Mouse (Mus musculus) bone marrow macrophage, adult 2 months (primary cell): ENCODE data around the gene Fosb. TPM values are rescaled to one million over a fixed set of nuclear protein-coding genes. Genes with fewer than 3 reads are reported as not detected.

Source experiments
- H3K27ac ChIP-seq: 2 replicates; pipeline ENCODE4 v1.5.1; 2012; ENCODE audit warnings: low read depth, low read length; ENCODE audit not compliant: insufficient read depth
- H3K4me1 ChIP-seq: 2 replicates; pipeline ENCODE4 v1.6.1; 2012; ENCODE audit warnings: low read length; ENCODE audit not compliant: control insufficient read depth, insufficient read depth
- H3K4me3 ChIP-seq: 2 replicates; pipeline ENCODE4 v1.5.1; 2012; ENCODE audit warnings: mild to moderate bottlenecking, low read length, moderate library complexity; ENCODE audit not compliant: insufficient read depth
- CTCF ChIP-seq: IDR thresholded peaks from 2 replicates; pipeline ENCODE4 v1.5.1; 2012; ENCODE audit warnings: low read depth, mild to moderate bottlenecking, low read length, moderate library complexity
- POLR2A ChIP-seq: IDR thresholded peaks from 2 replicates; pipeline ENCODE4 v1.6.1; 2012; ENCODE audit warnings: mild to moderate bottlenecking, low read depth, low read length, borderline replicate concordance
- polyA plus RNA-seq: library from polyadenylated mRNA; stranded (reverse); fragments of >200 nt; gene quantifications from 2 replicates; pipeline ENCODE4 v1.2.4, GENCODE M21; 2012; ENCODE audit not compliant: missing spikeins, insufficient read depth, insufficient read length

The Fosb gene
- polyA plus RNA-seq, 1 experiment = 0.68 TPM

- Histone ChIP-seq H3K27ac (no peak overlapping the region), H3K4me3 (no peak overlapping the region), H3K4me1 (peaks cover 46% of the 10 kb centered on the region)
- TF ChIP-seq CTCF (no peak), POLR2A (no peak)
Observed at GRCm38 (mm10) chr7:19320637-19321036, 10.8 kb upstream of the Fosb start.

DNA sequence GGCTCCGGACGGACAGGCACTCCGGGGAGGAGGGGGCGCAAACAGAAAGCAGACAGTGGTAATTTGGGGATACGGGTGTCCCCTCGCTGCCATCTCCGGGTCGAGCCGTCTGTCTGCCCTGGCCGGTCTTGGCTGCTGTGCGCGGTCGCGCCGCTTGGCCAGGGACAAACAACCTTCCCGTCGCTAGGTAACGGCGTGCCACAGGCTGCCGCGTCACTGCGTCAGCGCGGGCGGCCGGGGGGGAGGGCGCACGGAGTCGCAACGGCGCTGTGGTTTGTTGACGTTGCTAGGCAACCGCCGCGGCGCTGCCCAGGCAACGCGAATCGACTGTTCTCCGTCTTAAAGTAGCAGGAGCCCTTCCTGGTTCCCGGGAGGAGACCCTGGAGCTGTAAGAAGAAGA lies 10.1 kb upstream of the Fosb start:
- Histone ChIP-seq H3K4me3 (peak overlapping the region; percentile 50), H3K27ac (no peak overlapping the region), H3K4me1 (peaks cover 49% of the 10 kb centered on the region)
- no peak for TF ChIP-seq CTCF
- TF ChIP-seq POLR2A = no peak

DNA sequence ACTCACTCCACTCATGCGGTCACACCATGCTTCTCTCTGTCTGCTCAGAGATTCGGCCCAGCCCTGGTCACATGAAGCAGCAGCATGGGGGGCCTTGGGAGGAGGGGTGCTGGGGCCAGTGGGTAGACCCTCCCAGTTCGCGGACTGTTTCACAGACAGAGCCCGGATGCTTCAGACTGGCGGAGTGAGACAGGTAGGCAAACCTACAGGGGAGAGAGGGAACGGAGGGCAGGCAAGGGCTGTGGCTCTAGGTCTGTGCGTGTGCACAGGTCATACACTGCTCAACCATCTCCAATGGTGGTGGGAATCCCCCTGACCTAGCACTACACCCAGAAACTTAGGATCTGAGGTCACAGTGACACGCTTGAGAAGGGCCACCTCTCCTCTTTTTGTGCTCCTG lies 9.6 kb upstream of the Fosb start:
- TF ChIP-seq CTCF (no peak), POLR2A (no peak)
- Histone ChIP-seq H3K27ac (no peak overlapping the region), H3K4me3 (peak overlapping the region; percentile 50), H3K4me1 (peaks cover 49% of the 10 kb centered on the region)

GRCm38 (mm10) chr7:19318676-19319075 lies 8.8 kb upstream of the Fosb start:
- Histone ChIP-seq H3K27ac (peak overlapping the region; percentile 71), H3K4me1 (peaks cover 49% of the 10 kb centered on the region), H3K4me3 (peak overlapping the region; percentile 34; the same call in 1 of the 2 replicates)
- TF ChIP-seq CTCF = no peak

DNA sequence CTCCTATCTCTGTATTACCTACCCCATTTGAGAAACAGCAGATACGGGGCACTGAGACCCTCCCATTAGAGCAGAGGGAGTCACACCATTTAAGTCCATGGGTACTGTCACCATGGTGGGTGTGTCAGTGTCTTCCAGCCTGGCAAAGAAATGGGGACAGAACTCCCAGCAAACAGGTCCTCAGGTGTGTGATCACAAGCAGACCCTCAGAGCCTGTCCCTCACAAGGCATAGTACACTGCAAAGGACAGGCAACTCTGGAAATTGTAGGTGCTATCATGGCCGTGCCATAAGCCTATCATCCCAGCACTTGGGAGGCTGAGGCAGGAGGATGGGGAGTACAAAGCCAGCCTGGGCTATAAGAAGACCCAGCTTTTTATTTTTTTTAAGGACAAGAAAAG lies 8.3 kb upstream of the Fosb start:
- Histone ChIP-seq H3K27ac (peak overlapping the region; percentile 71), H3K4me3 (peak overlapping the region; percentile 34; the same call in 1 of the 2 replicates), H3K4me1 (peaks cover 49% of the 10 kb centered on the region)
- TF ChIP-seq POLR2A = no peak

GRCm38 (mm10) chr7:19316451-19317161 lies 6.8 kb upstream of the Fosb start:
- Histone ChIP-seq H3K4me1 (peaks cover 48% of the 10 kb centered on the region), H3K27ac (peak overlapping the region; percentile 72), H3K4me3 (peak overlapping the region; percentile 24)
- TF ChIP-seq CTCF (no peak), POLR2A (no peak)

- Histone ChIP-seq H3K4me3 (no peak overlapping the region), H3K4me1 (peaks cover 35% of the 10 kb centered on the region), H3K27ac (no peak overlapping the region)
- no peak for TF ChIP-seq CTCF
- no peak for TF ChIP-seq POLR2A
Observed at GRCm38 (mm10) chr7:19314033-19314432, 4.2 kb upstream of the Fosb start.

DNA sequence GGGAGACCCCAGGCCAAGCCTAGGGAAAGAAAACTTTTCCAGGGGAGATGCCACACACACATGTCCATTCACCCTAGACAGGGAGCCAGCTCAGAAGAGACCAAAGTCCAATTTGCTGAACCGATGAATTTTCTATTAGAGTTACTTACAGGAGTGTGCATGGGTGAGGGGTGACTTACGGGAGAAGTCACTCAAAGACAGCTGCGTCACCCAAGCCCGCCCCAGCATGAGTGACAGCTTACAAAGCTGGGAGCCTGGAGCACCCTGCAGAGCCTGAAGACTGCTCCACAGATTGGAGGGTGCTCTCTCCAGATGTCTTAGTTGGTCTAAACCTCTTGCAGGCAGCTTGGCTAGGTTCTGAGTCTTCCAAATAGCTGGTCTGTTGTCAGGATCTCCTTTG lies 2.1 kb upstream of the Fosb start:
- peaks cover 18% of the 10 kb centered on the region for H3K4me1 ChIP-seq
- TF ChIP-seq POLR2A = no peak
- TF ChIP-seq CTCF = no peak
- no peak overlapping the region for H3K4me3 ChIP-seq
- no peak overlapping the region for H3K27ac ChIP-seq

DNA sequence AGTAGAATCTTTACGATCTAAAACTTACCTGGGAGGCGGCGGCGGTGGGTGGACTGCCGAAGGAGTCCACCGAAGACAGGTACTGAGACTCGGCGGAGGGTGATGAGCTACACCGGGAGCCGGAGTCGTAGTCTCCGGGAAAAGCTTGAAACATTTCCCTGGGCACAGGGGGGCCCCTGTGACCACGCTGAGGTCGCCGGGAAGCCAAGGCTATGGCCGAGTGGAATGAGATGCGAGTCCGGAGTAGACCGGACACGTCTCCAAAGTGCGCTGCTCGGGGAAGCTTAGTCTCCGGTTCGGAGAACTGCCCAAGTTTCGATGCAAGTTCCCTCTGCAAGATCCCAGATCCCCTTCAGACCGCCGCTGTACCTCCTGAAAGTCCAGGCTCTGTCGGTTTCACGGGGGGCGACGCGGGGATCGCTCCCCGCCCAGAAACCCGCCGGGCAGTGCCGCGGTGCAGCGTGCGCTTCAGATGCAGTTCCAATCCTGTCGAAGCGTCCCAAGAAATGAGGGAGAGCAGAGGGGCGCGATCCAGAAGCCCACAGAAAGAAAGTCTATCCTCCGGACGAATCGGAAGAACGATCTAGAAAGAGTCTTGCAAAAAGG lies 470 bp downstream of the Fosb start:
- Histone ChIP-seq H3K27ac (no peak overlapping the region), H3K4me3 (peak overlapping the region; percentile 61), H3K4me1 (peaks cover 4% of the 10 kb centered on the region; the same call in 1 of the 2 replicates)
- TF ChIP-seq POLR2A (no peak), CTCF (no peak)

- peak overlapping the region; percentile 55 for H3K27ac ChIP-seq
- H3K4me3 ChIP-seq = peak overlapping the region; percentile 64
- TF ChIP-seq CTCF (no peak), POLR2A (0 out of 2 replicates have a peak, but pooled peaks have one; percentile 47)
- peaks cover 4% of the 10 kb centered on the region; the same call in 1 of the 2 replicates for H3K4me1 ChIP-seq
Observed at GRCm38 (mm10) chr7:19308454-19309277, 1.2 kb downstream of the Fosb start.
